Mouse (Mus musculus) cortical plate, adult 2 months (tissue): ENCODE measurements around the gene Mtch2. TPM values are rescaled to one million over a fixed set of nuclear protein-coding genes. Genes with fewer than 3 reads are reported as not detected.

Experiments used
- H3K27ac ChIP-seq: fragments of 200-500 bp; 2 replicates; pipeline ENCODE4 v1.5.1; 2012; ENCODE audit warnings: low read length, control low read depth, inconsistent platforms; ENCODE audit not compliant: insufficient read depth
- H3K4me1 ChIP-seq: fragments of 200-500 bp; 2 replicates; pipeline ENCODE4 v1.6.1; 2011; ENCODE audit warnings: low read length; ENCODE audit not compliant: control insufficient read depth, insufficient read depth
- H3K4me3 ChIP-seq: fragments of 200-500 bp; 2 replicates; pipeline ENCODE4 v1.5.1; 2011; ENCODE audit warnings: mild to moderate bottlenecking, low read length, control low read depth; ENCODE audit not compliant: insufficient read depth
- CTCF ChIP-seq: fragments of 200-500 bp; IDR thresholded peaks from 2 replicates; pipeline ENCODE4 v1.5.1; 2011; ENCODE audit warnings: mild to moderate bottlenecking, control low read depth, low read length; ENCODE audit not compliant: insufficient read depth; ENCODE audit errors: extremely low read depth
- POLR2A ChIP-seq: fragments of 200-500 bp; IDR thresholded peaks from 2 replicates; pipeline ENCODE4 v1.6.1; 2011; ENCODE audit warnings: mild to moderate bottlenecking, low read length, control low read depth; ENCODE audit not compliant: insufficient read depth; ENCODE audit errors: extremely low read depth
- polyA plus RNA-seq: library from polyadenylated mRNA; depleted of rRNA; stranded (reverse); fragments of >200 nt; gene quantifications from 2 replicates; pipeline ENCODE4 v1.2.3, GENCODE M21; 2012; rRNA removed

Mtch2 gene
- polyA plus RNA-seq, 1 experiment: 135 TPM

GRCm38 (mm10) chr2:90903398-90903797 lies 56.4 kb downstream of the Mtch2 start:
- H3K4me3 ChIP-seq: peak overlapping the region; percentile 81; the same call in 1 of the 2 replicates
- H3K27ac ChIP-seq: no peak overlapping the region
- TF ChIP-seq POLR2A: no peak
- no peak for TF ChIP-seq CTCF
- H3K4me1 ChIP-seq: peaks cover 1% of the 10 kb centered on the region; the same call in 1 of the 2 replicates

- Histone ChIP-seq H3K4me3 (peak within 1 kb of the TSS; percentile 81), H3K4me1 (peaks cover 1% of the 10 kb centered on the region; the same call in 1 of the 2 replicates), H3K27ac (peak within 1 kb of the TSS; percentile 96)
- TF ChIP-seq CTCF: no peak
- peak; percentile 92; the same call in 1 of the 2 replicates for TF ChIP-seq POLR2A
Observed at GRCm38 (mm10) chr2:90904076-90904855, 57.3 kb downstream of the Mtch2 start, which contains the start of the genes Kbtbd4 and Ndufs3. Kbtbd4 (plus strand) TSS chr2:90904740. Ndufs3 (minus strand) TSS chr2:90904827.

GRCm38 (mm10) chr2:90904856-90905224 lies 57.9 kb downstream of the Mtch2 start:
- Histone ChIP-seq H3K4me3 (peak overlapping the region; percentile 81), H3K27ac (no peak overlapping the region), H3K4me1 (peaks cover 1% of the 10 kb centered on the region; the same call in 1 of the 2 replicates)
- TF ChIP-seq POLR2A (no peak), CTCF (no peak)

- H3K4me3 ChIP-seq: no peak overlapping the region
- TF ChIP-seq POLR2A (no peak), CTCF (no peak)
- peaks cover 1% of the 10 kb centered on the region; the same call in 1 of the 2 replicates for H3K4me1 ChIP-seq
- no peak overlapping the region for H3K27ac ChIP-seq
Observed at GRCm38 (mm10) chr2:90906721-90907120, 59.8 kb downstream of the Mtch2 start.

GRCm38 (mm10) chr2:90910861-90911260 lies 63.9 kb downstream of the Mtch2 start:
- Histone ChIP-seq H3K4me1 (peaks cover 4% of the 10 kb centered on the region), H3K4me3 (no peak overlapping the region), H3K27ac (no peak overlapping the region)
- TF ChIP-seq CTCF (no peak), POLR2A (no peak)

- no peak overlapping the region for H3K27ac ChIP-seq
- TF ChIP-seq CTCF: no peak
- TF ChIP-seq POLR2A: no peak
- H3K4me1 ChIP-seq: peaks cover 5% of the 10 kb centered on the region
- no peak overlapping the region for H3K4me3 ChIP-seq
Observed at GRCm38 (mm10) chr2:90911668-90912067, 64.7 kb downstream of the Mtch2 start.

GRCm38 (mm10) chr2:90913671-90914070 lies 66.7 kb downstream of the Mtch2 start:
- H3K27ac ChIP-seq: no peak overlapping the region
- H3K4me1 ChIP-seq: peaks cover 5% of the 10 kb centered on the region
- no peak overlapping the region for H3K4me3 ChIP-seq
- TF ChIP-seq CTCF (no peak), POLR2A (no peak)

GRCm38 (mm10) chr2:90915516-90915915 lies 68.6 kb downstream of the Mtch2 start:
- Histone ChIP-seq H3K27ac (peak overlapping the region; percentile 1; the same call in 1 of the 2 replicates), H3K4me3 (no peak overlapping the region; the same call in 1 of the 2 replicates), H3K4me1 (peaks cover 5% of the 10 kb centered on the region)
- TF ChIP-seq POLR2A (0 out of 2 replicates have a peak, but pooled peaks have one; percentile 27), CTCF (no peak)

Other genes starting within 250 kb of the Mtch2 start
- gene Nup160, start 169.9 kb upstream of the Mtch2 start, polyA plus RNA-seq: 12.5 and 12.6 TPM in 2 replicates
- 62.6 and 68.3 TPM in 2 replicates for gene Fnbp4, start 101.8 kb upstream of the Mtch2 start, polyA plus RNA-seq
- gene Agbl2, start 64.4 kb upstream of the Mtch2 start, polyA plus RNA-seq: 1.1 and 1.2 TPM in 2 replicates
- 363 and 369 TPM in 2 replicates for gene C1qtnf4, start 38.7 kb downstream of the Mtch2 start, polyA plus RNA-seq
- 25.3 and 28.1 TPM in 2 replicates for gene Kbtbd4, start 57.6 kb downstream of the Mtch2 start, polyA plus RNA-seq
- 222 and 229 TPM in 2 replicates for gene Ndufs3, start 57.7 kb downstream of the Mtch2 start, polyA plus RNA-seq
- gene Celf1, start 93.2 kb downstream of the Mtch2 start, polyA plus RNA-seq: 102 and 107 TPM in 2 replicates
- 0.61 and 1.9 TPM in 2 replicates for gene Rapsn, start 188.5 kb downstream of the Mtch2 start, polyA plus RNA-seq
- 202 and 205 TPM in 2 replicates for gene Psmc3, start 206.9 kb downstream of the Mtch2 start, polyA plus RNA-seq
- gene Slc39a13, start 223.3 kb downstream of the Mtch2 start, polyA plus RNA-seq: 51.3 and 54.7 TPM in 2 replicates
- gene Spi1, start 235.2 kb downstream of the Mtch2 start, polyA plus RNA-seq: 9.3 and 10.6 TPM in 2 replicates